Mouse (Mus musculus): ENCODE measurements at regions not wholly inside any gene's neighbourhood (a gene's known extent, or its start where the extent isn't known, plus 50 kb on each side); places are given as distances from the start of the nearest gene placed in this dataset.
A peak's percentile ranks its signal among the peaks of the same experiment; 100 is the strongest.
"Not testable (repeated sequence)": the region's sequence is repeated elsewhere in the genome, so short reads cannot be mapped to it uniquely, and the experiment has no call there.

GRCm38 (mm10) chr14:48842861-48843260 lies 169.2 kb upstream of the Otx2 start:
- no peak for DNase-seq

DNA sequence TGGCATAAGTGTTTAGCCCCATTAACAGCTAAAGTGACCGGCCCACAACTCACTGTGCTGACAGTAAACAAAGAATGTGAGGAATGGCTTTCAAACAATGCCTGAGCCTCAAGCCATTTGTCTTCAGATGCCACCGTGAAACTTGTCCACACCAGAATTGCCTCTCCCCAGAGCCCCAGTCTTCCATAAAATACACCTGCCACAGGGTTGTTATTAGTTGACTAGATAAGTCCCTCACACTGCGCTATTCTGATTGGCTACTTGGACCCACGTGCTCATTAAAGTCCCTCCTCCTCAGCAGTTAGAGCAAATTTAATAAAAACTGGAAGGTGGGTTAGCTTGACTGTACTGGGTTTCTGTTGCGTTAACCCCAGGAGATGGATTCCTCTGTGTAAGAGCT lies 167.7 kb upstream of the Otx2 start:
- no peak for DNase-seq

DNA sequence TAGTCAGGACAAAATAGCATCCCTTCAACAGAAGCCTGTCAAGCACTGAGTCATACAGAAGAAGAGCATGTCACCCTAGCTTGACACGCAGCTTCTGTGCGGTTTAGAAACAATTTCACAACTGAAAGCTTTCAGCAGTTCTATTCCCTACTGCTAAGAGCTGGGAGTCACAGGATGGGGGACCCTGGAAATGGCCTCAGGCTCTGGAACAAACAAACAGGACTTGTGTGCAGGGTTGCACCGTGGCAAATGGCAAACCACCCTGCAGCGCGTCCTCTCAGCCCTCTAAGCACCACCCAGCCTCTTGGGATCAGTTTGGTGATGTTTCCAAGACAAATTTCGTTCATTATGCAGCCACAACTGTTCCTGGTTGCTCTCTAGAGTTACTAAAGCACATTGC lies 163.6 kb upstream of the Otx2 start:
- no peak for DNase-seq

GRCm38 (mm10) chr14:48836071-48836470 lies 162.5 kb upstream of the Otx2 start:
- DNase-seq, result no peak

GRCm38 (mm10) chr14:48834416-48834815 lies 160.8 kb upstream of the Otx2 start:
- no peak for DNase-seq

DNA sequence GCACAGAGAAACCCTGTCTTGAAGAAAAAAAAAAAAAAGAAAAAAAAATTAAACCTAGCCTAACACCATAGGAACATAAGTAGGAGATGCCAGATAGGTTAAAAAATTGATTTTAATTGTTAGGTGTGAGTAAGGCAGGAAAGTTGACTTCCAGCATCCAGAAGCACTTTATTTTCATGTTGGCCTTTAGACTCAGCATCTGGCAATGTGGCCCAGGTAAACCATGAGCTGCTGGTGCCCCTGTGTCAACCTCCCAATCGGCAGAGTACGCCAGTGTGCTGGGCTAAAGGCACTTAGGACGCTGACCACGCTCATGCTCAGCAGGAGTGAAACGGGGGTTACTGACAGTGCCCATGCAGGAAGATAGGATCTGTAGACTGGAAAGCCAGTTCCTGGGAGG lies 152.8 kb upstream of the Otx2 start:
- no peak for DNase-seq

DNA sequence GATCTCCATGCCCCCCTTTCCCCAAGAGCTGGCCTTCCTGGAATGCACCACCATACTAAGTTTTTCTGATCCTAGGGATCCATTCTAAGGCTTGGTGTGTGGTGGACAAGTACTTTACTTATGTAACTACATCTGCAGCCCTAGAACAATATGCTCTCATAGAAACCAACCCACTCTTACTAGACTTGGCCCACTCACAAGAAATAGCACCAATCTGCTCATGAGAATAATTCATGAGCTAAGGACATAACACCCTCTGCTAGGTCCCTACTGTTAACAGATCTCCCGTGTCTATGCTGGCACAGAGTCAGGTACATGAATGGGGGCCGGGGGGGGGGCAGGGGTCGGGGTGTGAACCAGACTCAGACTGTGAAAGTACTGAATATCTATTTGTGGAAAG lies 150.8 kb upstream of the Otx2 start:
- no peak for DNase-seq

- DNase-seq, result no peak
Measured at GRCm38 (mm10) chr14:48815941-48816340, 142.3 kb upstream of the Otx2 start.

DNA sequence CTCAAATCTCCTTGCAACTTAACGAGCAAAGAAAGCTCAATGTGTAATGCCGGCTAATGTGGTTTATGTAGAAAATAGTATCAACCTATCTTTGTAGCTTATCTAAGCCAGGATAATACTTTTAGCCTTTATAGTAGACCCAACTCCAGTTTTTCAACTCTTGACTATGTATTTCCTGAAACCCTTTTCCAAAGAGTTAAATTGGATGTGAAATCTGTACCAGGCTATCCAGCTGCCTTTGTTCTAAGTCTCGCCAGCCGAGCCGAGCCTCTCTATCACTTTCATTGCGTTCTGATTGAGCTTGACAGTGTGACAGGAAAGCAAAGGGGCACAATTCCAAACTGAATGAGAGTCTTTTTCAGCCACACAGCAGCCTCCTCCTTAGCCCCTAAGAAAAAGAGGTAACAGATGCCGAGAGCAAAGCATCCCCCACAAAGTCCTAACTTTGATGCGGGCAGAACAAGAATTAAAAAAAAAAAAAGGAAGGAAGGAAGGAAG lies 141.7 kb upstream of the Otx2 start:
- DNase-seq, result peak; percentile 16 to 33

DNA sequence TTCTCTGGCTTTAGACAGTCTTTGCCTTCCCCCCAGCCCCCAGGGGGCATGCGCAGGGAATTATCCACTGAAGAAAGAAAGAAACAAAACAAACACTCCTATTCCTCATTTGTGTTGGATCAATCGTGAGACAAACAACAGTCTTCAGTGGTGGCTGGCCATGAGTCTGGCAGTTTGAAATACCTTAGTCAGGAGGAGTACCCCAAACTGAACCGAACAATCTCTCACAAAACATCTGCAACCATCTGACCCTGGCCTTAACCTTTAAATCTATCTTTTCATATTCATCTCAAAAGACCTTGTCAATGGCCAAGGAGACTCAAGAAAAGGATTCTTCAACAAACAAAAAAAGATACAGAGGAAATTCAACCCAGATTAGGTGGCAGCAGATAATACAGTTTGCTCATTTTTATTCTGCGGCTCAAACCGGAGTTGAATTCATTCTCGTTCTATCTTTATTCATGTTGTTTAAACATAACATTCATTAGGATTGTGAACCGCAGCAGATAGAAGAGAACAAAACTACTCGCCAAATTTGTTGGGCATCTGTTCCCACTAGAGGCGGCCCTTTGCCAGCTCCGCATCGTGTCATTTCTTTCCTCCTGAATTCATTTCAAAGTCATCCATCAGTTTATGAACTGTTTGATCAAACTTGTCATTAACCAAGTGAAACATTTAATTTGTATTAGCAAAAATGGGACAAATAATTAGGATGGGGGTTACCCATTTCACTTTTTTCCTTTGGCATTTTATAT lies 139.3 kb upstream of the Otx2 start:
- DNase-seq, result peak; percentile 59 to 61

- DNase-seq, result no peak
Measured at GRCm38 (mm10) chr14:48804098-48804497, 130.5 kb upstream of the Otx2 start.

DNA sequence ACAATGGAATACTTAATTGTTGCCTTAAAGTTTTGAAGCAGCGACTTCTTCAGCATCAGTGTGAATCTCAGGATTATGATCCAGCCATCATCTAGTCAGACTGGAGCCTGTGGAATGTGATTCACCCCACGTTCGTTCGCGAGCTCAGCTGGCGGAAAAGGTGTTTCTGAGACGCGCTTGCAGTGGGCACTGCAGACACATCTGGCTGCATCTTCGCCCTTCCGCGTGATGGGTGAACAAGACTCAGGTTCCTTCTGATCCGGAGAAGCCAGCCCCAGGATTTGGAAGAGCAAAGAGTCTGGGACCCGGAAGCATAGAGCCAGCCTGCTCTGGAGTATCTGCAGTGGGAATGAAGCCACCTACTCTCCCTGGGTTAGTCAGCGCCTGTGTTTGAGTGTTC lies 127.7 kb upstream of the Otx2 start:
- DNase-seq, result no peak

- DNase-seq, result no peak
Measured at GRCm38 (mm10) chr14:48800857-48801256, 127.2 kb upstream of the Otx2 start.

DNA sequence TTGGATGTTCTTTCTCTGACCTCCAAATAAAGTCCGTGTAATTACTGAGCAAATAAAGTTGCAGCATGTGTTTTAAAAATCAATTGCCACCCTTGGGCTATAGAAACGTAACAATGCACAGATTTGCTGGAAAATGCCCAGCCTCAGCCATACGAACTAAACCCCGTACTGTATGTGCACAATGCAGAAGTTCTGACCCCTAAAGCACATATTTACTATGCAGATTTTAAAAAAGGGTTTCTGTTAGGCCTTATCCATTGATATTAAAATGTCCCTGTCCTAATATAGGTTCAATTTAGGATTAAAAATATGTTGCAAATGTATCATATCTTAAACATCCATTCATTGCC lies 126.5 kb upstream of the Otx2 start:
- no peak for DNase-seq

DNA sequence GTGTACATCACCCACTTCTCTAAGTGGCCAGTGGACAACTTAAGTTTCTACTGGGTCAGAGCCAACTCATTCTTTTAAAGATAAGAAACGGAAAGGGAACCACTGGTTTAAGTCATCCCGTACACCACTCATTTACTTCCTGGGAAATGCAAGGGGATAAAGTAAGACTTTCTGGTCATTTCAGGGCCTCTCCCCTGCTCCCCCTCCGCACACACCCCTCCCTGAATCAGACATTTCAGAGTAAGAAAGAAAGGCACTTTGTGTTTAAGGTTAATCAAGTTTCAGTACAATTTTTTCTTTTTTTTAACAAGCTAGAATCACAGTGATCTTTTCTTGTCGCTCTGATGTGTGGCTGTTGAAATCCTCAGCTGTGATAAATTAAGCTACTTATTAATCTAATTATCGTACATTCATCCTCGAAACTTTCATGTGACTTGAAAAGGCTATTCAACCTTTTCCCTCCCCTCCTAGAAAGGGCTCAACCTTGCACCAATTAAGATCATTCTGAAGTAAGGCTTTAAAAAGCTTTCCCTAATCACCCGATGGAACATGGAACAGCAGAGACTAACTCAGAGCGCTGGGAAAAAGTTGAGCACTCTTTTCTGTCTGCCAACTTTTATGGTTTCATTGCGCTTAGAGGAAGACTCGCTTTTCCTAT lies 126.0 kb upstream of the Otx2 start:
- no peak for DNase-seq

- DNase-seq, result no peak
Measured at GRCm38 (mm10) chr14:48791507-48791906, 117.9 kb upstream of the Otx2 start.

GRCm38 (mm10) chr14:48779327-48779726 lies 105.7 kb upstream of the Otx2 start:
- DNase-seq, result no peak

GRCm38 (mm10) chr14:48770832-48771231 lies 97.2 kb upstream of the Otx2 start:
- DNase-seq, result no peak

GRCm38 (mm10) chr14:48762691-48763090 lies 89.1 kb upstream of the Otx2 start:
- no peak for DNase-seq

GRCm38 (mm10) chr14:48761002-48761648 lies 87.5 kb upstream of the Otx2 start:
- DNase-seq, result no peak

DNA sequence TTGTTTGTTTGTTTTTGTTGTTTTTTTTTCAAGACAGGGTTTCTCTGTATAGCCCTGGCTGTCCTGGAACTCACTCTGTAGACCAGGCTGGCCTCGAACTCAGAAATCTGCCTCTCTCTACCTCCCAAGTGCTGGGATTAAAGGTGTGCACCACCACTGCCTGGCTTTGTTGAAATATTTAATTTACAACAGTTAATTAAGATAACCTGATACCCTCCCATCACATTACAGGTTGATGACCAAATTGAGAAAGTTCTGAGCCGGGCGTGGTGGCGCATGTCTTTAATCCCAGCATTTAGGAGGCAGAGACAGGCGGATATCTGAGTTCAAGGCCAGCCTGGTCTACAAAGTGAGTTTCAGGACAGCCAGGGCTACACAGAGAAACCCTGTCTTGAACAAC lies 81.5 kb upstream of the Otx2 start:
- DNase-seq, result not testable (repeated sequence)

DNA sequence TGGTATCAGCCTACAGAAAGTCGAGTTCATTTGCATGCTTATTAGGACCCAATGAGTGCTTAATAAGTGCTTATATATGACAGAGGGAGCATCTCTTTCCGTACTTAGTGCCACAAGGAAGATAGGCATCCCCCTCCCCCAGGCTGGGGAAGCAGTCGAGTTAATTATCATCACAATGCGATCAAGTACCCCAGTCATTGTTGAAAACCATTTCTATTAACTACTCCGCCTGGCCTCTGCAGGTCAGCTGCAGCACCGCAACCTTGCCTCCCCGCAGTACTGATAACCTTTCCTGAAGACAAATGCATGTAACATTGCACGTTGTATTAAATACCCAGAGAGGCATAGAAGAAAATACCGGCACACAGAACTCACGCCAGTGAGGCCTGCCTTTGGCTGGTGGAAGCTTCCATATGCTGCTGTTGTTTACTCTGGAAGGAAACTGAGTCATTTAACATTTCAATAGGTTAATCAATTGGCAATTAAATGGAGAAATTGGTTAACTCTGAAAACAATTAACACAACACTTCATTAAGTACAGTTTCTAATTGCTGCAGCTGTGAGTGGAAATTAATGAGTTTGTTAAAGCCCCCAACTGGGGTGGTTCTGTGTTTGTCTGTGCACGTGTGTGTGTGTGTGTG lies 80.6 kb upstream of the Otx2 start:
- DNase-seq, result no peak

DNA sequence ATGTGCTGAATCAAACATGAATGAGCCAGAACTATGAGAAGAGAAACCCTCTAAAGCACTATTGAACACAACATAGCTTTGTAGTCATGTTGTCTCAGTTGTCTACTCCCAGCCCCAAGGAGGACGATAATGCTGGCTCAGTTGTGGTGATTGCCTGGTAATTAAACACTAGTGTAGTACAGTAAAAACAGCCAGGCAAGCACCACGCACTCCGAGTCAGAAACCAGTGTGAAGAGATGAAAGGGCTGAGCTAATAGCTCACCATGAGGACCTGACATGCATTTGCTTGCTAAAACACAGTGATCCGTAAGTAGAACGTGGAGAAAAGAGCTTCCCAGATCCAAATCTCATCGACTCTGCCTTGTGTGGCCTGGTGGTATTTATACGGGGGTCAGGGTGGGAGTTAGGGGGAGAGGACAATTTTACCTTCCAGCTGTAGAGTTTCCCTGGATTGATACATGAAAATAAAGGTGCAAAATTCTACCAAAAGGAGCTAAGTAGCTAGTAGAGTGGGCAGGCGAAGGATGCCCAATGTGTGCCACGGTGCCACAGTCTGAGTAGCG lies 80.0 kb upstream of the Otx2 start:
- no peak for DNase-seq
